Mouse (Mus musculus): ENCODE data around the gene Mxd3.

DNA sequence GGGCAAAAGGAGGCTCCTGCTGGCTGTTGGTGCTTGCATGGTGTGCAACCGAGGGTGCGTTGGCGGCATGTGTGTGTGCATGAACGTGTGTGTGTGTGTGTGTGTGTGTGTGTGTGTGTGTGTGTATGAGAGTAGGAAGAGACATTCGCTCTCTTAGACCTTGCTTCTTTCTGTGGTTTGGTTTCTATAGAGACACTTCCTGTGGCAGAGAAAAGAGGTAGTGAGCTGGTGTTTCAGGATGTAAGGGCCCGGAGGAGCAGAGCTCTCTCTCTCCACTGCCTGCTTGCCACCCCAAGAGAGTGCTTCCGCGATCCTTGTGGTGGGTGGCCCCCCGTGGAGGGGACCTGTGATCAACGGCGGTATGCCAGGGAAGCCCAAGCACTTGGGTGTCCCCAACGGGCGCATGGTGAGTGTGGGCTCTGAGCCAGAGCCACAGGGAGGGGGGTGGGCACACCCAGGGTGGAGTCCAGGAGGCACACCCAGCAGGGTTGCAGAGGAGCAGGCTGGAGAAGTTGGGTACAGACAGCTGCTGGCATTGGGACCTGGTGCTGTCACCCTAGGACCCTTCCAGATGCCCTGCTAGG is 40.0 kb upstream of the Mxd3 start, which contains the start of gene Rgs14:
- TF ChIP-seq CTCF (IDR thresholded peaks at IDR 0.05; ENCODE audit: control insufficient read depth, insufficient read depth, insufficient read length) (no peak), CEBPB (IDR thresholded peaks at IDR 0.05; ENCODE audit: low read depth) (no peak), USF1 (IDR thresholded peaks at IDR 0.05; ENCODE audit: low read depth) (no peak)
